Mouse (Mus musculus) testis, adult 2 months (tissue): ENCODE measurements around the gene Mmd2.

Experiments
- CTCF ChIP-seq: fragments of 200-500 bp; IDR thresholded peaks from 2 replicates; pipeline ENCODE4 v1.5.1; 2012; ENCODE audit warnings: low read depth, mild to moderate bottlenecking, inconsistent platforms, low read length, moderate library complexity; ENCODE audit not compliant: control insufficient read depth, insufficient read depth, insufficient replicate concordance
- POLR2A ChIP-seq: fragments of 200-500 bp; IDR thresholded peaks from 2 replicates; pipeline ENCODE4 v1.6.1; 2012; ENCODE audit warnings: low read depth, mild to moderate bottlenecking, inconsistent platforms, low read length, moderate library complexity; ENCODE audit not compliant: control insufficient read depth

DNA sequence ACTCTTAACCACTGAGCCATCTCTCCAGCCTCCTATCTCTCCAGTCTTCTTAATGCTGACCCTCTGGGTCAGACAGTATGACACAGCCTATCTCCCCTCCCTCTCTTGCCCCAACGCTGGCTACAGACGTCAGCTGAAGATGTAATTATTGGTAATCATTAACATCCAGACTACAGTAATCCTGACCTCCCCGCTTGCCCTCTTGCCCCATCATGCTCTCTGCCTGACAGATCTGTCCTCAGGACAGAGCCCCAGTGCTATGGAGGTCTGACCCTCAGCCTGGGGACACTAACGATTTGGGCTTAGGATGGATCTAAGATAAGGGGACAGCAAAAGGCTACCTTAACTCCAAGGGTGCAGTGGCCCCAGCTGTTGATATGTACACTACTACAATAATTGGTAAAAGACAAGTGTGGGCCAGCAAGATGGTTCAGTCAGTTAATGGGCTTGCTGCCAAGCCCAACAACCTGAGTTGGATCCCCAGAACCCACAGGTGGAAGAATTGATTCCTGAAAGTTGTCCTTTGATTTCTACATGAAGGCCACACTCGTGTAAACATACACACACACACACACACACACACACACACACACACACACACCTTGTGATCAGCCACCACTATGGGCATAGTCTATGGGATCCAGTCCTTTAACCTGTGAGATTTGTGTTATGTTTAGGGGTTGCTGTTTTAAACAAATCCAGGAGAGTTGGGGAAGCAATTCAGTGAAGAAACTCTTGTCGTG lies 10.8 kb downstream of the Mmd2 start:
- TF ChIP-seq POLR2A: no peak
- TF ChIP-seq CTCF: no peak
